Mouse (Mus musculus) CH12.LX (cell line): ENCODE measurements around the gene Sphk1. TPM values are rescaled to one million over a fixed set of nuclear protein-coding genes. Genes with fewer than 3 reads are reported as not detected.

ENCODE experiments used
- DNase-seq: peaks from one replicate; pipeline ENCODE4 v3.0.0-alpha.2; 2013; ENCODE audit errors: extremely low read depth
- H3K27ac ChIP-seq: 2 replicates; pipeline ENCODE4 v1.5.1; 2012; ENCODE audit warnings: low read depth, mild to moderate bottlenecking, control low read depth, moderate library complexity; ENCODE audit not compliant: insufficient read depth
- H3K27me3 ChIP-seq: replicated peaks from 2 replicates; pipeline ENCODE3; 2012; ENCODE audit warnings: inconsistent platforms
- H3K36me3 ChIP-seq, 2 experiments: replicated peaks in 1 of 2; 2 replicates each; pipeline versions ENCODE3 to v1.6.1; 2012; ENCODE audit warnings: inconsistent platforms in 1 of 2, low read length in 1 of 2, mild to moderate bottlenecking in 1 of 2, mixed read lengths in 1 of 2, moderate library complexity in 1 of 2; ENCODE audit not compliant: control insufficient read depth in 1 of 2, insufficient read depth in 1 of 2
- H3K4me1 ChIP-seq, 2 experiments: 2 replicates each; pipeline ENCODE4 v1.6.1; 2012; ENCODE audit warnings: inconsistent platforms in 1 of 2, moderate library complexity in 1 of 2; ENCODE audit not compliant: insufficient read depth in 2 of 2, control insufficient read depth in 1 of 2
- H3K4me2 ChIP-seq: 2 replicates; pipeline ENCODE4 v1.6.1; 2012; ENCODE audit warnings: low read depth, mild to moderate bottlenecking, control low read depth; ENCODE audit not compliant: poor library complexity, insufficient read depth, severe bottlenecking
- H3K4me3 ChIP-seq, 3 experiments: fragments of 150-350 bp in 1 of 3; sonication (generic) in 1 of 3; replicated peaks in 1 of 3; 2 replicates each; pipeline versions ENCODE3 to v1.5.1; 2011 to 2012; ENCODE audit warnings: low read depth in 2 of 3, low read length in 2 of 3, mild to moderate bottlenecking in 2 of 3, moderate library complexity in 2 of 3, control low read depth in 1 of 3, improper control_type of control experiment in 1 of 3, inconsistent platforms in 1 of 3, mixed read lengths in 1 of 3; ENCODE audit not compliant: poor library complexity in 1 of 3
- H3K79me2 ChIP-seq: replicated peaks from 2 replicates; pipeline ENCODE4 v1.6.1; 2012; ENCODE audit warnings: mild to moderate bottlenecking, moderate library complexity; ENCODE audit not compliant: control insufficient read depth, poor library complexity, insufficient read depth, severe bottlenecking; ENCODE audit errors: extremely low read depth
- H3K9ac ChIP-seq: 2 replicates; pipeline ENCODE4 v1.6.1; 2012; ENCODE audit warnings: low read depth, mild to moderate bottlenecking, control low read depth, moderate library complexity; ENCODE audit not compliant: insufficient read depth
- H3K9me3 ChIP-seq: replicated peaks from 2 replicates; pipeline ENCODE3; 2012; ENCODE audit warnings: low read length, inconsistent platforms, mixed read lengths
- BHLHE40 ChIP-seq: IDR thresholded peaks from 2 replicates; pipeline ENCODE4 v1.6.1; 2011; ENCODE audit warnings: mild to moderate bottlenecking, low read depth, low read length, improper control_type of control experiment
- CHD2 ChIP-seq: IDR thresholded peaks from 2 replicates; pipeline ENCODE4 v1.6.1; 2011; ENCODE audit warnings: low read length, improper control_type of control experiment
- CTCF ChIP-seq, 2 experiments: IDR thresholded peaks in 1 of 2; conservative IDR thresholded peaks in 1 of 2; 2 replicates each; pipeline ENCODE4 v1.5.1; 2011 to 2012; ENCODE audit warnings: low read depth in 2 of 2, low read length in 2 of 2, improper control_type of control experiment in 1 of 2, inconsistent platforms in 1 of 2, mild to moderate bottlenecking in 1 of 2, moderate library complexity in 1 of 2
- ELF1 ChIP-seq: IDR thresholded peaks from 2 replicates; pipeline ENCODE4 v1.6.1; 2014; ENCODE audit warnings: low read depth, mild to moderate bottlenecking, inconsistent platforms, low read length, improper control_type of control experiment
- ETS1 ChIP-seq: conservative IDR thresholded peaks from 2 replicates; pipeline ENCODE4 v1.6.1; 2012; ENCODE audit warnings: low read depth, mild to moderate bottlenecking, inconsistent platforms, low read length, improper control_type of control experiment, moderate library complexity
- HCFC1 ChIP-seq: IDR thresholded peaks from 2 replicates; pipeline ENCODE4 v1.6.1; 2012; ENCODE audit warnings: low read depth, mild to moderate bottlenecking, inconsistent platforms, low read length, improper control_type of control experiment
- IRF4 ChIP-seq: IDR thresholded peaks from 2 replicates; pipeline ENCODE4 v1.6.1; 2014; ENCODE audit warnings: low read depth, mild to moderate bottlenecking, inconsistent platforms, low read length, improper control_type of control experiment
- JUN ChIP-seq: IDR thresholded peaks from 2 replicates; pipeline ENCODE4 v1.6.1; 2011; ENCODE audit warnings: low read depth, mild to moderate bottlenecking, low read length, improper control_type of control experiment, moderate library complexity; ENCODE audit not compliant: insufficient read depth
- JUND ChIP-seq: conservative IDR thresholded peaks from 2 replicates; pipeline ENCODE4 v1.6.1; 2011; ENCODE audit warnings: low read depth, low read length, improper control_type of control experiment
- MAFK ChIP-seq: IDR thresholded peaks from 2 replicates; pipeline ENCODE4 v1.6.1; 2011; ENCODE audit warnings: low read length, improper control_type of control experiment; ENCODE audit not compliant: insufficient replicate concordance
- MEF2A ChIP-seq: IDR thresholded peaks from 2 replicates; pipeline ENCODE4 v1.6.1; 2014; ENCODE audit warnings: low read depth, mild to moderate bottlenecking, inconsistent platforms, low read length, improper control_type of control experiment, borderline replicate concordance
- MYC ChIP-seq: IDR thresholded peaks from 2 replicates; pipeline ENCODE4 v1.6.1; 2011; ENCODE audit warnings: low read depth, mild to moderate bottlenecking, improper control_type of control experiment, low read length
- NELFE ChIP-seq: IDR thresholded peaks from 2 replicates; pipeline ENCODE4 v1.6.1; 2011; ENCODE audit warnings: low read depth, low read length, improper control_type of control experiment
- POLR2A ChIP-seq: IDR thresholded peaks from 2 replicates; pipeline ENCODE4 v1.6.1; 2011; ENCODE audit warnings: low read depth, mild to moderate bottlenecking, improper control_type of control experiment, low read length
- TCF12 ChIP-seq: IDR thresholded peaks from 2 replicates; pipeline ENCODE4 v1.6.1; 2014; ENCODE audit warnings: low read depth, mild to moderate bottlenecking, inconsistent platforms, low read length, improper control_type of control experiment
- ZKSCAN1 ChIP-seq: IDR thresholded peaks from 2 replicates; pipeline ENCODE4 v1.6.1; 2012; ENCODE audit warnings: low read depth, inconsistent platforms, low read length, improper control_type of control experiment, borderline replicate concordance
- ZNF384 ChIP-seq: IDR thresholded peaks from 2 replicates; pipeline ENCODE4 v1.6.1; 2012; ENCODE audit warnings: low read depth, low read length, improper control_type of control experiment, inconsistent platforms
- dilution Hi-C: fragments of 300-500 bp; cut with MboI; formaldehyde crosslinking; loops from 2 replicates; pipeline ENCODE4 v1.14.3; 2020; ENCODE audit warnings: low sequenced_read_pairs; ENCODE audit not compliant: extremely low pct_unique_long_range_greater_than_20kb, extremely low pct_ligation_motif_present
- in situ Hi-C: fragments of 300-500 bp; cut with MboI; formaldehyde crosslinking; loops from 3 replicates; pipeline ENCODE4 v1.14.3; 2019; ENCODE audit warnings: low sequenced_read_pairs, low pct_ligation_motif_present, low pct_unique_long_range_greater_than_20kb, mixed read lengths
- polyA plus RNA-seq: library from polyadenylated mRNA; unstranded; fragments of >175 nt; gene quantifications from 2 replicates; pipeline ENCODE4 v1.2.1, GENCODE M21; 2012; ENCODE audit warnings: low read depth; ENCODE audit not compliant: insufficient read length
- total RNA-seq, 2 experiments: library from RNA; depleted of rRNA; stranded (reverse); fragments of 300-350 nt in 1 of 2; fragments of >200 nt in 1 of 2; gene quantifications; 2 replicates each; pipeline ENCODE4 v1.2.3; 2012 to 2014

The Sphk1 gene
- total and polyA plus RNA-seq, 3 experiments = 0.50 to 2.1 (median 0.89) TPM

DNA sequence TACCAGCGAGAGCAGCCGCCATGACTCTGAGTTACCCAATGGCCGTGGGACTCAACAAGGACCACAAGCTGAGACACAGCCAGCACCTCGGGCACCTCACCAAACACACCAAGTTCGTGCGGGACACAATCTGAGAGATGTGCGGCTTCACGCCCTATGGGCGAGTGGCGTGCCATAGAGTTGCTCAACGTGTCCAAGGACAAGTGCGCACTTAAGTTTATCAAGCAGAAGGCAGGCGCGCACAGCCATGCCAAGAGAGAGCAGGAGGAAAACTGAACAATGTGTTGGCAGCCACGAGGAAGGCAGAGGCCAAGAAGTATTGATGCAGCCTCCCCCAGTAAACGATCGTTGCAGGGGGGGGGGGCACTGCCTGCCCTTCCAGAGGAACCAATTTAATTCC, 26.2 kb upstream of the Sphk1 start:
- H3K27ac ChIP-seq = no peak overlapping the region
- TF ChIP-seq CHD2 (no peak), MAFK (no peak), ZKSCAN1 (no peak), NELFE (no peak), CTCF (conservative IDR thresholded peaks at IDR 0.05 in 1 of 2, IDR thresholded peaks at IDR 0.05 in 1 of 2; ENCODE audit: low read depth in 2 of 2, low read length in 2 of 2) (no peak), TCF12 (no peak), JUN (no peak), ETS1 (no peak), MEF2A (no peak), ELF1 (no peak), BHLHE40 (no peak), POLR2A (no peak), ZNF384 (no peak)
- in situ Hi-C loops = no loop called here

DNA sequence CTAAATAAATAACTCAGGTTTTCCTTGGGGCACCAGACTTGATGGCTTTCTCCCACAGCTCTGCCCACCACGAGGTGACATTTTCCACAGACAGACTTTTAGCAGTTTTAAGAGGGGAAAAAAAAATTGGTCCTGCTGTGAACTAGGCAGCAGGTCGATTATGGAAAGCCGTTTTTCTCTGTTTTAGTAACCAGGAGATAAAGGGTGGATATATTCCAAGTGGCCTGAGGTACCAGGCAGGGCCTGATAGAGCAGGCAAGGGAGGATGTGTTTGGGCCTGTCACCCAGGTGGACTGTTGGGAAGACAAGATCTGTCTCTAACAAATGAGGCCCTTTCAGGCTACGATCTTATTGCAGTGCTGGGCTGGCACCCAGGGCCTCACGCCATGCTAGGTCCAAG, 25.2 kb upstream of the Sphk1 start:
- no peak overlapping the region for H3K27ac ChIP-seq
- no peak overlapping the region for H3K4me3 ChIP-seq
- H3K79me2 ChIP-seq = no peaks in the 10 kb centered on the region
- dilution Hi-C loops = no loop called here
- no peak overlapping the region for H3K4me2 ChIP-seq
- no peak overlapping the region for H3K9ac ChIP-seq
- peaks cover 5% of the 10 kb centered on the region for H3K27me3 ChIP-seq
- peaks cover 2% of the 10 kb centered on the region for H3K9me3 ChIP-seq
- TF ChIP-seq MAFK = no peak
- no peak for TF ChIP-seq HCFC1
- no peak for TF ChIP-seq IRF4
- TF ChIP-seq MYC = no peak
- TF ChIP-seq ELF1 = no peak
- TF ChIP-seq JUND = no peak
- no peak for TF ChIP-seq ZNF384
- H3K4me1 ChIP-seq = peaks cover 0 to 11% of the 10 kb centered on the region in 2 experiments; a peak in 2 of 4 replicates
- in situ Hi-C loops = no loop called here
- DNase-seq = no peak
- H3K36me3 ChIP-seq = no peaks in the 10 kb centered on the region

More for the DNA sequence above, 26.2 kb upstream of the Sphk1 start:
- no peak overlapping the region for H3K4me2 ChIP-seq
- dilution Hi-C loops = no loop called here
- H3K4me1 ChIP-seq = peaks cover 0 to 11% of the 10 kb centered on the region in 2 experiments; a peak in 2 of 4 replicates
- H3K9ac ChIP-seq = no peak overlapping the region
- no peaks in the 10 kb centered on the region for H3K36me3 ChIP-seq
- peaks cover 2% of the 10 kb centered on the region for H3K9me3 ChIP-seq
- no peaks in the 10 kb centered on the region for H3K79me2 ChIP-seq
- H3K27me3 ChIP-seq = peaks cover 5% of the 10 kb centered on the region
- no peak overlapping the region for H3K4me3 ChIP-seq
- DNase-seq = no peak
